Mouse (Mus musculus) stomach, postnatal 0 days (tissue): ENCODE measurements at regions not wholly inside any gene's neighbourhood (a gene's known extent, or its start where the extent isn't known, plus 50 kb on each side); places are given as distances from the start of the nearest gene placed in this dataset.

ENCODE experiments used
- ATAC-seq: fragments of 200-750 bp; cut with Nextera tagmentation; 2 replicates; pipeline ENCODE4 v1.8.0; 2017; ENCODE audit not compliant: low FRiP score, low TSS enrichment
- DNase-seq: peaks from one replicate; pipeline ENCODE4 v3.0.0-alpha.2; 2016; ENCODE audit warnings: low spot score
- H3K27ac ChIP-seq: fragments of 300-500 bp; sonication (generic); replicated peaks from 2 replicates; pipeline ENCODE4 v1.5.1; 2014; ENCODE audit warnings: mild to moderate bottlenecking, control low read depth
- H3K27me3 ChIP-seq: fragments of 300-500 bp; sonication (generic); 2 replicates; pipeline ENCODE4 v1.6.1; 2014; ENCODE audit warnings: low read length; ENCODE audit not compliant: control insufficient read depth, insufficient read depth
- H3K36me3 ChIP-seq: fragments of 300-500 bp; sonication (generic); 2 replicates; pipeline ENCODE4 v1.6.1; 2014; ENCODE audit warnings: low read length, mixed read lengths; ENCODE audit not compliant: control insufficient read depth, insufficient read depth
- H3K4me1 ChIP-seq: fragments of 300-500 bp; sonication (generic); replicated peaks from 2 replicates; pipeline ENCODE4 v1.6.1; 2014; ENCODE audit warnings: antibody characterized with exemption; ENCODE audit not compliant: control insufficient read depth, insufficient read depth
- H3K4me2 ChIP-seq: fragments of 300-500 bp; sonication (generic); replicated peaks from 2 replicates; pipeline ENCODE4 v1.6.1; 2014; ENCODE audit warnings: low read depth, mild to moderate bottlenecking, control low read depth, moderate library complexity
- H3K4me3 ChIP-seq: fragments of 300-500 bp; sonication (generic); 2 replicates; pipeline ENCODE4 v1.5.1; 2014; ENCODE audit warnings: low read depth, low read length, control low read depth
- H3K9ac ChIP-seq: fragments of 300-500 bp; sonication (generic); 2 replicates; pipeline ENCODE4 v1.6.1; 2014; ENCODE audit warnings: mild to moderate bottlenecking, low read length, control low read depth, mixed read lengths
- H3K9me3 ChIP-seq: fragments of 300-500 bp; sonication (generic); 2 replicates; pipeline ENCODE4 v1.6.1; 2016; ENCODE audit warnings: low read length; ENCODE audit not compliant: control insufficient read depth
- CTCF ChIP-seq: IDR thresholded peaks from 2 replicates; pipeline ENCODE4 v1.5.1; 2016; ENCODE audit warnings: antibody characterized with exemption, low read depth, mild to moderate bottlenecking, moderate library complexity
- EP300 ChIP-seq: optimal IDR thresholded peaks from 2 replicates; pipeline ENCODE3; 2016; ENCODE audit warnings: antibody characterized with exemption
- WGBS: fragments of 180-500 bp; shearing (Covaris S2); extraction: QIAGEN DNeasy Blood & Tissue Kit; methylation state at CpG from one replicate; pipeline ENCODE4 v1.1.7; 2014; 5-methylcytosine and 5-hydroxymethylcytosine counted together

GRCm38 (mm10) chr13:26009131-26009530 is 738.8 kb upstream of the Nrsn1 start:
- Histone ChIP-seq H3K4me3 (no peak overlapping the region), H3K9me3 (no peaks in the 10 kb centered on the region), H3K4me1 (no peaks in the 10 kb centered on the region), H3K4me2 (no peak overlapping the region), H3K9ac (no peak overlapping the region), H3K27ac (no peak overlapping the region), H3K27me3 (no peaks in the 10 kb centered on the region), H3K36me3 (no peaks in the 10 kb centered on the region)
- 83% methylated on average over 1 of the region's 1 CpGs for WGBS
- ATAC-seq: no peak
- no peak for TF ChIP-seq CTCF
- DNase-seq: no peak

- no peak overlapping the region for H3K27ac ChIP-seq
- no peak overlapping the region for H3K4me3 ChIP-seq
- TF ChIP-seq CTCF (no peak), EP300 (no peak)
- no peaks in the 10 kb centered on the region for H3K36me3 ChIP-seq
- H3K4me1 ChIP-seq: no peaks in the 10 kb centered on the region
- no peak for DNase-seq
- WGBS: 86% methylated on average over 7 of the region's 7 CpGs
- H3K27me3 ChIP-seq: no peaks in the 10 kb centered on the region
- H3K4me2 ChIP-seq: no peak overlapping the region
- no peaks in the 10 kb centered on the region for H3K9me3 ChIP-seq
- H3K9ac ChIP-seq: no peak overlapping the region
- ATAC-seq: no peak
Measured at GRCm38 (mm10) chr13:26004768-26005560, 734.7 kb upstream of the Nrsn1 start.

GRCm38 (mm10) chr13:25993526-25993925 is 723.2 kb upstream of the Nrsn1 start:
- ATAC-seq (no peak), DNase-seq (no peak)
- Histone ChIP-seq H3K27ac (no peak overlapping the region), H3K4me3 (no peak overlapping the region), H3K27me3 (no peaks in the 10 kb centered on the region), H3K9me3 (0 out of 2 replicates have a peak, but pooled peaks cover 2% of the 10 kb centered on the region), H3K4me1 (no peaks in the 10 kb centered on the region), H3K9ac (no peak overlapping the region), H3K36me3 (no peaks in the 10 kb centered on the region), H3K4me2 (no peak overlapping the region)
- TF ChIP-seq CTCF: no peak
- no peak for TF ChIP-seq EP300
- WGBS: 76% methylated on average over 1 of the region's 1 CpGs

- H3K27me3 ChIP-seq: no peaks in the 10 kb centered on the region
- H3K4me1 ChIP-seq: no peaks in the 10 kb centered on the region
- no peak overlapping the region for H3K4me2 ChIP-seq
- DNase-seq: no peak
- WGBS: 56% methylated on average over 5 of the region's 5 CpGs
- no peak overlapping the region for H3K27ac ChIP-seq
- no peak overlapping the region for H3K4me3 ChIP-seq
- H3K9me3 ChIP-seq: no peaks in the 10 kb centered on the region
- H3K9ac ChIP-seq: no peak overlapping the region
- TF ChIP-seq CTCF (no peak), EP300 (no peak)
- H3K36me3 ChIP-seq: no peaks in the 10 kb centered on the region
- ATAC-seq: no peak
Measured at GRCm38 (mm10) chr13:25989067-25989756, 718.9 kb upstream of the Nrsn1 start.

- WGBS: 95% methylated on average over 1 of the region's 1 CpGs
- no peak for ATAC-seq
Measured at GRCm38 (mm10) chr13:25984535-25984934, 714.2 kb upstream of the Nrsn1 start.

GRCm38 (mm10) chr13:25983659-25984058 is 713.4 kb upstream of the Nrsn1 start:
- Histone ChIP-seq H3K27me3 (no peaks in the 10 kb centered on the region), H3K9ac (no peak overlapping the region), H3K4me3 (no peak overlapping the region), H3K9me3 (no peaks in the 10 kb centered on the region), H3K36me3 (no peaks in the 10 kb centered on the region), H3K4me1 (no peaks in the 10 kb centered on the region), H3K27ac (no peak overlapping the region), H3K4me2 (no peak overlapping the region)
- no peak for ATAC-seq
- 88% methylated on average over 1 of the region's 1 CpGs for WGBS
- no peak for DNase-seq
- no peak for TF ChIP-seq EP300
- no peak for TF ChIP-seq CTCF

More at GRCm38 (mm10) chr13:25984535-25984934, 714.2 kb upstream of the Nrsn1 start:
- TF ChIP-seq CTCF (no peak), EP300 (no peak)
- Histone ChIP-seq H3K9ac (no peak overlapping the region), H3K4me2 (no peak overlapping the region), H3K9me3 (no peaks in the 10 kb centered on the region), H3K27ac (no peak overlapping the region), H3K27me3 (no peaks in the 10 kb centered on the region), H3K4me1 (no peaks in the 10 kb centered on the region), H3K36me3 (no peaks in the 10 kb centered on the region), H3K4me3 (no peak overlapping the region)
- DNase-seq: no peak
